Mouse (Mus musculus) cerebellum, adult 2 months (tissue): ENCODE measurements around the gene Zeb2. TPM values are rescaled to one million over a fixed set of nuclear protein-coding genes. Genes with fewer than 3 reads are reported as not detected.

ENCODE experiments used
- DNase-seq, 2 experiments: peaks; one replicate each; pipeline ENCODE4 v3.0.0; 2021
- H3K27ac ChIP-seq: fragments of 200-500 bp; 2 replicates; pipeline ENCODE4 v1.5.1; 2012; ENCODE audit warnings: low read length, control low read depth, inconsistent platforms; ENCODE audit not compliant: insufficient read depth
- H3K27me3 ChIP-seq: fragments of 200-500 bp; 2 replicates; pipeline ENCODE4 v1.6.1; 2012; ENCODE audit warnings: inconsistent platforms, mild to moderate bottlenecking, low read length, moderate library complexity; ENCODE audit not compliant: control insufficient read depth, insufficient read depth
- H3K4me1 ChIP-seq: fragments of 200-500 bp; 2 replicates; pipeline ENCODE4 v1.6.1; 2011; ENCODE audit warnings: low read length; ENCODE audit not compliant: control insufficient read depth, insufficient read depth
- H3K4me3 ChIP-seq: fragments of 200-500 bp; replicated peaks from 2 replicates; pipeline ENCODE3; 2011; ENCODE audit warnings: mild to moderate bottlenecking, low read depth, low read length, control low read depth; ENCODE audit not compliant: insufficient read depth
- CTCF ChIP-seq: fragments of 200-500 bp; IDR thresholded peaks from 2 replicates; pipeline ENCODE4 v1.5.1; 2011; ENCODE audit warnings: low read depth, mild to moderate bottlenecking, control low read depth, low read length, moderate library complexity, borderline replicate concordance; ENCODE audit not compliant: insufficient read depth
- POLR2A ChIP-seq: fragments of 200-500 bp; IDR thresholded peaks from 2 replicates; pipeline ENCODE4 v1.6.1; 2011; ENCODE audit warnings: low read length, control low read depth, borderline replicate concordance; ENCODE audit not compliant: insufficient read depth
- WGBS: fragments of 180-500 bp; shearing (Covaris S2); methylation state at CpG from one replicate; pipeline ENCODE4 v1.1.7; 2018; 5-methylcytosine and 5-hydroxymethylcytosine counted together
- polyA plus RNA-seq: library from polyadenylated mRNA; depleted of rRNA; stranded (reverse); fragments of >200 nt; gene quantifications from 2 replicates; pipeline ENCODE4 v1.2.3, GENCODE M21; 2012; rRNA removed

Zeb2 gene
- polyA plus RNA-seq, 1 experiment: 40.5 TPM

GRCm38 (mm10) chr2:44954180-44954579 is 163.0 kb downstream of the Zeb2 start:
- WGBS: 87% methylated on average over 1 of the region's 1 CpGs

DNA sequence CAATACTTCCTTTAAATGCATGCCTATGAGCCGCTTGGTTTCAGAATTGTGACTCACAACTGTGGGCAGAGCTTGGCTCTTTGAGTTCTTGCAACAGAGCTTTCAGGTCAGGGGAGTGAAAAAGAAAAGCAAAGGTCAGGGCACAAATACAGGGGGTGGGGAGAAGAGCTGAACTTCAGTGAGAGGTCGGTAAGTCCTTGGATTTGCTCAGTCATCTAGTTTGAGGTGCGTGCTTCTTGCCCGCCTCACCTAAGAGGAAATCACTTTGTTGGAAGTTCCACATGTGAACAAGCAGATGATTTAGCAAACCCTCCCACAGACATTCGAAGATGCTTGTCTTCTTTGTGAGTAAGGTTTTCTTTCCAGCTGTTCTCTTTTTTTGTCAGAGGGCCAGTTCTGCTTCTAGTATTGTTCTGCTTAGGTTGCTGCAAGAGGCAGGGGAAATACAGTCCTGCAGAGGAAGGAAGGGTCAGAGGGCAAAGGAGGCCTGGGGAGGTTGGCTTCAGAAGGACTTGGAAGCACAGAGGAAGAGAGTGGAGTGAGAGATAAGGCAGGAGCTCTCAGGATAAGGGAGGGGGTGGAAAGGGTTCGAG is 164.3 kb downstream of the Zeb2 start:
- Histone ChIP-seq H3K4me1 (no peaks in the 10 kb centered on the region), H3K27ac (no peak overlapping the region), H3K27me3 (no peaks in the 10 kb centered on the region), H3K4me3 (no peak overlapping the region)
- TF ChIP-seq CTCF: no peak
- no peak for TF ChIP-seq POLR2A
- 50% methylated on average over 6 of the region's 6 CpGs for WGBS
- DNase-seq: no peak

More at GRCm38 (mm10) chr2:44954180-44954579, 163.0 kb downstream of the Zeb2 start:
- Histone ChIP-seq H3K4me3 (no peak overlapping the region), H3K27me3 (no peaks in the 10 kb centered on the region), H3K27ac (no peak overlapping the region), H3K4me1 (no peaks in the 10 kb centered on the region)
- no peak for DNase-seq
- no peak for TF ChIP-seq CTCF
- TF ChIP-seq POLR2A: no peak

GRCm38 (mm10) chr2:44951651-44952213 is 165.5 kb downstream of the Zeb2 start:
- TF ChIP-seq POLR2A (no peak), CTCF (no peak)

GRCm38 (mm10) chr2:44944689-44945088 is 172.5 kb downstream of the Zeb2 start:
- 99% methylated on average over 2 of the region's 2 CpGs for WGBS
- Histone ChIP-seq H3K27me3 (no peaks in the 10 kb centered on the region), H3K27ac (no peak overlapping the region), H3K4me3 (no peak overlapping the region), H3K4me1 (no peaks in the 10 kb centered on the region)
- no peak for DNase-seq
- TF ChIP-seq POLR2A (no peak), CTCF (no peak)

More at GRCm38 (mm10) chr2:44951651-44952213, 165.5 kb downstream of the Zeb2 start:
- no peak overlapping the region for H3K27ac ChIP-seq
- DNase-seq: no peak
- no peak overlapping the region for H3K4me3 ChIP-seq
- 73% methylated on average over 4 of the region's 4 CpGs for WGBS
- H3K4me1 ChIP-seq: no peaks in the 10 kb centered on the region
- no peaks in the 10 kb centered on the region for H3K27me3 ChIP-seq

Other genes starting within 250 kb of the Zeb2 start
- gene Gtdc1, start 189.7 kb downstream of the Zeb2 start, polyA plus RNA-seq: 23.3 and 24.2 TPM in 2 replicates